ENCODE assay signal across 10 mouse cellular contexts in the genomic region with DNA sequence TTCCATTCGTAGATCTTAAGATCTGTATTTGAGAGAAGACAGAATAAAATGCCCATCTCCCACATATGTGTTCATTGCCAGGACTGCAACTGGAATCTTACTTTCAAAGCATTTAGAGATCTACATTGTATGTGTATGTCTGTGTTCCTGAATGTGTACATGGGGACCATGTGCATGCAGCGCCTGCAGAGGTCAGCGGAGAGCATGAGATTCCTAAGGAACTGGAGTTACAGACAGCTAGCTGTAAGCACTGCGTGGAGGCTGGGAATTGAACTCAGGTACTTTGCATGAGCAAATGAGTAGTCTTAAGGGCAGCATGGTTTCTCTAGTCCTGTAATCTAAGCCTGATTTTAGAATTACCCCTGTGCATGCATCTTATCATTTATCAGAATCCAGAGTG.
DNase-seq lines count a peak whose midpoint lies in the region; ATAC-seq and TF ChIP-seq lines count a peak whose summit lies in the region.
"Had no signal": no experiment of that assay in that cellular context is flagged by ENCODE, and none has a peak within 500 bp of the region (broad histone marks: within the 10 kb centered on the region; RNA-seq: fewer than 3 reads in every experiment).

No protein-coding gene starts in this region.

- no peak for TF ChIP-seq POLR2A in heart, adult 2 months (IDR thresholded peaks at IDR 0.05; ENCODE audit: insufficient read depth, low read depth, low read length)

- no peaks in the 10 kb centered on the region for H3K27me3 ChIP-seq in heart, adult 2 months (ENCODE audit: control insufficient read depth, insufficient read depth, low read length)
- no peaks in the 10 kb centered on the region for H3K27me3 ChIP-seq in heart, embryonic 10.5 days (ENCODE audit: insufficient read depth, poor library complexity, severe bottlenecking)
- no peaks in the 10 kb centered on the region for H3K27me3 ChIP-seq in lung, postnatal 0 days (replicated peaks; ENCODE audit: insufficient read depth, low read length)
- H3K27me3 ChIP-seq in midbrain, embryonic 14.5 days (ENCODE audit: control insufficient read depth, insufficient read depth, low read length): no peaks in the 10 kb centered on the region
- H3K27me3 ChIP-seq: megakaryocyte, embryonic 14.5 days had no signal

- H3K4me3 ChIP-seq in heart, adult 2 months: no peak overlapping the region
- no peak overlapping the region for H3K4me3 ChIP-seq in heart, embryonic 10.5 days
- H3K4me3 ChIP-seq in lung, postnatal 0 days (ENCODE audit: low read depth, low read length): no peak overlapping the region
- H3K4me3 ChIP-seq in midbrain, embryonic 14.5 days (replicated peaks; ENCODE audit: low read depth, low read length): no peak overlapping the region
- H3K4me3 ChIP-seq: megakaryocyte, embryonic 14.5 days had no signal

- no peak for DNase-seq in heart, adult 2 months
- no peak for DNase-seq in heart, embryonic 10.5 days (ENCODE audit: low spot score)
- peak; percentile 6 for DNase-seq in lung, postnatal 0 days (ENCODE audit: low spot score)
- DNase-seq in lung, postnatal 10 days: no peak
- peak; percentile 12 for DNase-seq in R1 (ENCODE audit: low read depth, low spot score)
- DNase-seq in midbrain, embryonic 14.5 days: peak; percentile 30
- no peak for DNase-seq in urinary bladder, postnatal 36 days (ENCODE audit: low spot score in 2 of 2)
- DNase-seq in urinary bladder, adult 18-20 months (ENCODE audit: low spot score in 2 of 2): no peak
- DNase-seq: gastrocnemius, postnatal 14 days had no signal

- TF ChIP-seq EP300 in heart, adult 2 months (IDR thresholded peaks at IDR 0.05; ENCODE audit: insufficient read depth, low read depth, low read length): no peak
- no peak for TF ChIP-seq EP300 in lung, postnatal 0 days (IDR thresholded peaks at IDR 0.05)

- H3K36me3 ChIP-seq in heart, adult 2 months (ENCODE audit: control insufficient read depth, insufficient read depth, low read length): no peaks in the 10 kb centered on the region
- H3K36me3 ChIP-seq in heart, embryonic 10.5 days: no peaks in the 10 kb centered on the region
- H3K36me3 ChIP-seq in lung, postnatal 0 days (ENCODE audit: insufficient read depth, low read length): no peaks in the 10 kb centered on the region
- H3K36me3 ChIP-seq in midbrain, embryonic 14.5 days (ENCODE audit: control insufficient read depth, insufficient read depth, low read length): no peaks in the 10 kb centered on the region

- no peak overlapping the region for H3K27ac ChIP-seq in heart, adult 2 months
- H3K27ac ChIP-seq in heart, embryonic 10.5 days: no peak overlapping the region
- no peak overlapping the region for H3K27ac ChIP-seq in lung, postnatal 0 days (ENCODE audit: low read length)
- no peak overlapping the region for H3K27ac ChIP-seq in midbrain, embryonic 14.5 days (replicated peaks; ENCODE audit: low read depth, low read length)

- peak; percentile 61 for TF ChIP-seq CTCF in heart, adult 2 months (IDR thresholded peaks at IDR 0.05)
- peak; percentile 44 for TF ChIP-seq CTCF in lung, postnatal 0 days (IDR thresholded peaks at IDR 0.05)

- H3K4me2 ChIP-seq in lung, postnatal 0 days (replicated peaks; ENCODE audit: low read depth, low read length): no peak overlapping the region
- no peak overlapping the region for H3K4me2 ChIP-seq in midbrain, embryonic 14.5 days (ENCODE audit: low read length)

- H3K9me3 ChIP-seq in heart, embryonic 10.5 days: no peaks in the 10 kb centered on the region
- H3K9me3 ChIP-seq in lung, postnatal 0 days (ENCODE audit: low read length): no peaks in the 10 kb centered on the region
- no peaks in the 10 kb centered on the region for H3K9me3 ChIP-seq in midbrain, embryonic 14.5 days (ENCODE audit: control insufficient read depth, low read length)
- H3K9me3 ChIP-seq: megakaryocyte, embryonic 14.5 days had no signal

- H3K79me2 ChIP-seq in heart, adult 2 months (replicated peaks; ENCODE audit: control insufficient read depth, insufficient read depth, low read length): no peaks in the 10 kb centered on the region

- ATAC-seq in lung, postnatal 0 days: no peak
- ATAC-seq in midbrain, embryonic 14.5 days (ENCODE audit: low FRiP score, low TSS enrichment): no peak

- WGBS in heart, adult 2 months: 65% methylated on average over 4 of the region's 4 CpGs
- 69% methylated on average over 4 of the region's 4 CpGs for WGBS in heart, embryonic 10.5 days
- WGBS in lung, postnatal 0 days: 68% methylated on average over 4 of the region's 4 CpGs
- WGBS in midbrain, embryonic 14.5 days: 77% methylated on average over 4 of the region's 4 CpGs

- intact Hi-C loops in heart, adult 2 months (cut with DNase I): loop anchor here (5.0 kb wide), 1 partner anchor 178 kb away; no protein-coding TSS in a partner anchor

- H3K4me1 ChIP-seq in heart, adult 2 months (ENCODE audit: control insufficient read depth, insufficient read depth, low read length): no peaks in the 10 kb centered on the region
- H3K4me1 ChIP-seq in heart, embryonic 10.5 days: no peaks in the 10 kb centered on the region
- no peaks in the 10 kb centered on the region for H3K4me1 ChIP-seq in lung, postnatal 0 days (ENCODE audit: insufficient read depth, low read depth, low read length)
- H3K4me1 ChIP-seq in midbrain, embryonic 14.5 days (ENCODE audit: control insufficient read depth, insufficient read depth, low read length): no peaks in the 10 kb centered on the region
- H3K4me1 ChIP-seq: megakaryocyte, embryonic 14.5 days had no signal

- no peak overlapping the region for H3K9ac ChIP-seq in heart, adult 2 months (ENCODE audit: low read depth, low read length)
- no peak overlapping the region for H3K9ac ChIP-seq in lung, postnatal 0 days (replicated peaks; ENCODE audit: low read depth)
- H3K9ac ChIP-seq in midbrain, embryonic 14.5 days (replicated peaks; ENCODE audit: low read length): no peak overlapping the region

Comparison
In these comparisons a context has a peak if more than half of its experiments do, and no peak if none do; other contexts are left out.
1. DNase-seq: peak in lung, postnatal 0 days (single experiment), R1 (single experiment) and midbrain, embryonic 14.5 days (single experiment); none in heart, adult 2 months (0 of 2), heart, embryonic 10.5 days (single experiment), lung, postnatal 10 days (single experiment), urinary bladder, postnatal 36 days (0 of 2) and urinary bladder, adult 18-20 months (0 of 2).